Mouse (Mus musculus) G1E (cell line): ENCODE results near the gene Ercc5. TPM values are rescaled to one million over a fixed set of nuclear protein-coding genes. Genes with fewer than 3 reads are reported as not detected.

Source experiments
- ATAC-seq: 2 replicates; pipeline ENCODE4 v1.8.0; 2016; ENCODE audit warnings: mild to moderate bottlenecking; ENCODE audit not compliant: insufficient number of reproducible peaks, poor library complexity, low FRiP score, severe bottlenecking; ENCODE audit errors: extremely low read depth
- DNase-seq: peaks from one replicate; pipeline ENCODE4 v3.0.0; 2012; ENCODE audit warnings: low spot score
- H3K27me3 ChIP-seq: 2 replicates; pipeline ENCODE4 v1.6.1; 2012; ENCODE audit warnings: mild to moderate bottlenecking, low read length, inconsistent platforms; ENCODE audit not compliant: insufficient read depth
- H3K36me3 ChIP-seq: replicated peaks from 2 replicates; pipeline ENCODE3; 2012; ENCODE audit warnings: mild to moderate bottlenecking, inconsistent platforms
- H3K4me1 ChIP-seq: 2 replicates; pipeline ENCODE4 v1.6.1; 2012; ENCODE audit warnings: low read depth, low read length, inconsistent platforms, mixed read lengths; ENCODE audit not compliant: insufficient read depth
- H3K4me3 ChIP-seq: 2 replicates; pipeline ENCODE4 v1.5.1; 2012; ENCODE audit warnings: low read depth, mild to moderate bottlenecking, inconsistent platforms, low read length, moderate library complexity, mixed read lengths
- H3K9me3 ChIP-seq: replicated peaks from 2 replicates; pipeline ENCODE4 v1.6.1; 2012; ENCODE audit warnings: inconsistent platforms
- CTCF ChIP-seq: IDR thresholded peaks from 2 replicates; pipeline ENCODE4 v1.5.1; 2012; ENCODE audit warnings: low read depth, low read length, inconsistent platforms, mixed read lengths
- GATA1 ChIP-seq: IDR thresholded peaks from 2 replicates; pipeline ENCODE4 v1.6.1; 2012; ENCODE audit warnings: borderline replicate concordance, low read length, inconsistent platforms, mixed read lengths
- GATA2 ChIP-seq: IDR thresholded peaks from 2 replicates; pipeline ENCODE4 v1.6.1; 2012; ENCODE audit warnings: low read depth, low read length, inconsistent platforms, borderline replicate concordance
- POLR2AphosphoS5 ChIP-seq: IDR thresholded peaks from 2 replicates; pipeline ENCODE4 v1.6.1; 2012; ENCODE audit warnings: low read depth, low read length, inconsistent platforms; ENCODE audit not compliant: insufficient replicate concordance
- TAL1 ChIP-seq: conservative IDR thresholded peaks from 2 replicates; pipeline ENCODE4 v1.6.1; 2012; ENCODE audit warnings: low read depth, low read length, inconsistent platforms, mixed read lengths
- polyA plus RNA-seq: library from polyadenylated mRNA; stranded (reverse); fragments of >175 nt; gene quantifications from 2 replicates; pipeline ENCODE4 v1.2.3, GENCODE M21; 2012
- total RNA-seq, 2 experiments: library from RNA; stranded (forward) in 1 of 2; stranded (reverse) in 1 of 2; fragments of 200-1000 nt in 1 of 2; fragments of >200 nt in 1 of 2; fragmentation: Nextera tagmentation in 1 of 2; gene quantifications; 2 replicates each; pipeline ENCODE4 v1.2.3; 2014 to 2017

Ercc5 gene
- total and polyA plus RNA-seq, 3 experiments: 6.4 to 45.3 (median 33.8) TPM

DNA sequence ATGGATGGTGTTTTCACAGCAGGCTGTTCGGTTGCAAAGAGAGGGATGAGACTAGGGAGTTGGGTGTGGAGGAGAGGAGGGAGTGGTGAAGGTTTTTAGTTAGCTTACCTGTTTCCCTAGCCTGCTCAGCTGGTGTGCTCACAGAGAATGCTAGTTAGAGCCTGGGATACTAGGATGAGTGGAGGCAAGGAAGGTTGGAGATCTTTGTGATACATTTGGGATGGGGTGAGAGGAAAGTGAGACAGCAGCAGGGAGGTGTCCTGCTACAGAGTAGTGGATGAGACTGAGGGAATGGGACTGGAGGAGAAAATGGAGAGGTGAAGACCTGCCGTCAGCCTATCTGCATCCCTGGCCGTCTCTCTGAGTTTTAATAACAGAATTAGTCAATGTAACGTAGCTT, 25.1 kb downstream of the Ercc5 start:
- H3K9me3 ChIP-seq: peaks cover 4% of the 10 kb centered on the region
- TF ChIP-seq POLR2AphosphoS5: no peak
- no peak for TF ChIP-seq GATA1
- TF ChIP-seq TAL1: no peak
- no peak for TF ChIP-seq GATA2
- TF ChIP-seq CTCF: no peak
- H3K4me1 ChIP-seq: no peaks in the 10 kb centered on the region
- no peak for DNase-seq
- H3K27me3 ChIP-seq: no peaks in the 10 kb centered on the region
- ATAC-seq: no peak
- H3K36me3 ChIP-seq: peaks cover 83% of the 10 kb centered on the region
- no peak overlapping the region for H3K4me3 ChIP-seq

DNA sequence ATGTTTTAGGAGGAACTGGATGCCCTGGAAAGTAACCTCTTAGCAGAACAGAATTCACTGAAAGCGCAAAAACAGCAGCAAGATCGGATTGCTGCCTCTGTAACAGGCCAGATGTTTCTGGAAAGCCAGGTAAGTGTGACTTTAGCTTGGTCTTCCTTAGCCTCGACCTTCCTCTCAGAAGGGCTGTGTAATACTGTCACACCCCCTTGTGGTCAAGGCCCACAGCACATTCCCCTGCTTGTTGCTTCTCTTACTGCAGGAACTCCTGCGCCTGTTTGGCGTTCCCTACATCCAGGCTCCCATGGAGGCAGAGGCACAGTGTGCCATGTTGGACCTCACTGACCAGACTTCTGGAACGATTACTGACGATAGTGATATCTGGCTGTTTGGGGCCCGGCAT, 26.4 kb downstream of the Ercc5 start:
- Histone ChIP-seq H3K4me3 (no peak overlapping the region), H3K9me3 (peaks cover 4% of the 10 kb centered on the region), H3K27me3 (no peaks in the 10 kb centered on the region), H3K36me3 (peaks cover 84% of the 10 kb centered on the region), H3K4me1 (no peaks in the 10 kb centered on the region)
- TF ChIP-seq GATA2 (no peak), CTCF (0 out of 2 replicates have a peak, but pooled peaks have one; percentile 25), GATA1 (no peak), TAL1 (no peak)
- DNase-seq (no peak), ATAC-seq (peak; percentile 22; the same call in 1 of the 2 replicates)

DNA sequence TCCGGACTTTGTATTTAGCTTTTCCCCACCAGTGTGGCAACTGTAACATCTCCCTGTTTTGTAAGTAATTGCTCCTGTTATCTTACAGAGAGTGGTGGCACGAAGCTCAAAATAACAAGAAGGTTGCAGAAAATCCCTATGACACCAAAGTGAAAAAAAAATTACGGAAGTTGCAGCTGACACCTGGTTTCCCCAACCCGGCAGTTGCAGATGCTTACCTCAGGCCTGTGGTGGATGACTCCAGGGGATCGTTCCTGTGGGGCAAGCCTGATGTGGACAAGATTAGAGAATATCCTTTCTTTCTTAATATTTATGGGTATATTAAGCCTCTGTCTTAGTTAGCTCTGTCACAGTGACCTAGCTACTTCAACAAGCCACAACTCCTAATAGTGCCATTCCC, 30.5 kb downstream of the Ercc5 start:
- Histone ChIP-seq H3K4me1 (no peaks in the 10 kb centered on the region), H3K27me3 (no peaks in the 10 kb centered on the region), H3K4me3 (no peak overlapping the region), H3K36me3 (peaks cover 80% of the 10 kb centered on the region), H3K9me3 (no peaks in the 10 kb centered on the region)
- TF ChIP-seq TAL1 (no peak), GATA1 (no peak), GATA2 (no peak), CTCF (no peak)
- no peak for DNase-seq
- no peak for ATAC-seq

DNA sequence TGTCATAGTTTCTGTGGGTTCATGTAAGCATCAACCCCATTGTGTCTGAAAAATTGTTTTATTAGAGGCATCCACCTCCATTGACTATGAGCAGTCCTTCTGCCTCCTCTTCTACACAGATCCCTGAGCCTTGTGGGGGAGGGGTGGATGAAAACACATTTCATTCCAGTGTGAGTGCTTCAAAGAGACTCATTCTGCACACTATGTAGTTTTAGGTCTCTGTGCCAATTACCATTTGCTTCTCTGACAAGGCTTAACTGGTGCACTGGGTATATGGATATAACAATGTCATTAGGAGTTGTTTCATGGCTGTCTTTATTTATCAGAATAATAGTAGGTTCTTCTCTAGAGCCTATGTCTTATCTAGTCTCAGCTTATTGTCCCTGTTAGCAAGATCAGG, 38.9 kb downstream of the Ercc5 start:
- TF ChIP-seq TAL1 (no peak), POLR2AphosphoS5 (no peak), GATA2 (no peak), CTCF (no peak), GATA1 (no peak)
- H3K27me3 ChIP-seq: no peaks in the 10 kb centered on the region
- peaks cover 10% of the 10 kb centered on the region for H3K36me3 ChIP-seq
- no peak for ATAC-seq
- H3K4me1 ChIP-seq: no peaks in the 10 kb centered on the region
- H3K9me3 ChIP-seq: no peaks in the 10 kb centered on the region
- H3K4me3 ChIP-seq: no peak overlapping the region
- no peak for DNase-seq

DNA sequence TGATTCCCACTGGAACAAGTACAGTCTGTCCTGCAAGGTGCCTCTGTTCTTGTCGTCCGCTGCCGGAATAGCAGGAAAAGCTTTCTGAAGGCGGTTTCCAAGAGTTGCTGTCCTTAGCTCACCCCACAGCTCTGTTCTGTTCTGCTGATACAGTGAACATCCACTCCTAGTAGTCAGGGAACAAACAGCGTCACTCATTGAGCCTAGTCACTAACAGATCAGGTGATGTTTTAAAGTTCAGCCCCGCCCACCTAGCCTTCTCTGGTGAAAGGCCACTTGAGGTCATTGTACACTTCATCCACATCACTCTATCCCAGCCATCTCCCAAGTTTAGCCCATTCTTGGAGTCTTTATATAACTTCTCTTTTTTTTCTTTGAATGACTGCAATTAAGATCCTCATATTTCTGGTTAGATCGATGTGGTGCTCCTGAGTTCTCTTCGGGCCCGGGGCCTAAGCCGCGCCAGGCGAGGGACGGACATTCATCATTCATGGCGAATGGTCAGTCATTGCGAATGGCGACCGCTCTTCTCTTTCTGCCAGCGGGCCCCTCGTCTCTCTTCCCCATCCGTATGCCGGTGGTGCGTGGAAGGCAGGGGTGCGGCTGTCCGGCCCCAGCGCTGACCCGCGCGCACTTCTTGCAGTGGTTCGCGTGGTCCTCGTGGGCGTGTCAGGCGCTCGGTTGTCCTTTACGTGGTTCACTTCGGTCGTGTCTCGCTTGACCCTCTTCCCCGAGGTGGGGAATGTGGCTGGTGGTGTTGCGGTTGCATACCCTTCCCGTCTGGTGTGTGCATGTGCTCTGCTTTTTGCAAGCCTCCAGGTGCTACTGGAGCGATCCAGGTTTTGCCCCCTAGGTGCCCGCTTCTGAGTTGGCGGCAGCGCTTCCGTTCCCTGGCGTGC, 51.0 kb downstream of the Ercc5 start:
- no peak for TF ChIP-seq CTCF
- no peak for TF ChIP-seq POLR2AphosphoS5
- H3K36me3 ChIP-seq: no peaks in the 10 kb centered on the region
- no peak overlapping the region for H3K4me3 ChIP-seq
- DNase-seq (no peak), ATAC-seq (no peak)
- H3K4me1 ChIP-seq: no peaks in the 10 kb centered on the region
- H3K9me3 ChIP-seq: no peaks in the 10 kb centered on the region
- peaks cover 8% of the 10 kb centered on the region for H3K27me3 ChIP-seq

DNA sequence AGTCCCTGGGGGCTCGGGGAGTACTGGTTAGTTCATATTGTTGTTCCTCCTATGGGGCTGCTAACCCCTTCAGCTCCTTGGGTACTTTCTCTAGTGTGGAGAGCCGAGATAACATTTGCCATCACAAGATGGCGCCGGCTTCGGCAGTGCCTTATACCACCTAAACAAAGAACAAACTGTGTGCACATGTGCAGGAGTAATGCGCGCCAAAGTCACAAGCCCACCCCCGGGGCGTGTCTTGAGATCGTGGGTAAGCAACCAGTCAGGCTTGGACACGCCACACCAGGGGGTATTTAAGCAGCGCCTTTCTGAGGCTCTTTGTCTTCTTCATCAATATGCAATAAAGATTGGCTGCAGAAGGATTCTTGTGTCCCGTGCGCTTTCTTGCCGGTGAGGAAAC, 55.3 kb downstream of the Ercc5 start:
- H3K4me1 ChIP-seq: no peaks in the 10 kb centered on the region
- DNase-seq (no peak), ATAC-seq (no peak)
- TF ChIP-seq GATA1 (no peak), GATA2 (no peak), POLR2AphosphoS5 (no peak), TAL1 (no peak), CTCF (no peak)
- H3K27me3 ChIP-seq: peaks cover 4% of the 10 kb centered on the region; the same call in 1 of the 2 replicates
- H3K4me3 ChIP-seq: no peak overlapping the region
- no peaks in the 10 kb centered on the region for H3K36me3 ChIP-seq
- no peaks in the 10 kb centered on the region for H3K9me3 ChIP-seq
